Mouse (Mus musculus): ENCODE measurements at regions not wholly inside any gene's neighbourhood (a gene's known extent, or its start where the extent isn't known, plus 50 kb on each side); places are given as distances from the start of the nearest gene placed in this dataset.

- intact Hi-C loops (cut with DNase I), result no loop called here
Measured at GRCm38 (mm10) chr1:76487481-76487880, 941.4 kb downstream of the Slc4a3 start.

- intact Hi-C loops (cut with DNase I), result no loop called here
Measured at GRCm38 (mm10) chr1:76489681-76490492, 943.8 kb downstream of the Slc4a3 start.

DNA sequence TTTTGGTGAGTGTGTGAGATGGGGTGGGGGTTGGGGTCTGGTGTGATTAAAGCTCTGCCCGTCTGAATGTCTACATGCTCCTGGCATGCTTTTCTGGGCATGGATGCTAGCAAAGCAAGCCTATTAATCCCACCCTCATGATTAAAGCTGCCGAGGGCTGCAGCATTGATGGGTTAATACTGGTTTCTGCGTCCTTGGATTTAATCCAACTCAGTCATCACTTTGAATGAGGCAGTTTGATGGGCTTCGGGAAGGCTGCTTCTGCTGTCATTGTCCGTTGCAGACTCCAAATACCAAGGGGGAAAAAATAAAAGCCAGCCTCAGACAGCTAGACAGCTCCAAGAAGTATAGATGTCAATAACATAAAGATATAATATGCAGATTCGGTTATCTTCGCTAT, 944.7 kb downstream of the Slc4a3 start:
- intact Hi-C loops (cut with DNase I), result no loop called here

GRCm38 (mm10) chr1:76491187-76491586, 945.1 kb downstream of the Slc4a3 start:
- intact Hi-C loops (cut with DNase I), result no loop called here

GRCm38 (mm10) chr1:76505150-76505549, 959.1 kb downstream of the Slc4a3 start:
- intact Hi-C loops (cut with DNase I), result no loop called here

DNA sequence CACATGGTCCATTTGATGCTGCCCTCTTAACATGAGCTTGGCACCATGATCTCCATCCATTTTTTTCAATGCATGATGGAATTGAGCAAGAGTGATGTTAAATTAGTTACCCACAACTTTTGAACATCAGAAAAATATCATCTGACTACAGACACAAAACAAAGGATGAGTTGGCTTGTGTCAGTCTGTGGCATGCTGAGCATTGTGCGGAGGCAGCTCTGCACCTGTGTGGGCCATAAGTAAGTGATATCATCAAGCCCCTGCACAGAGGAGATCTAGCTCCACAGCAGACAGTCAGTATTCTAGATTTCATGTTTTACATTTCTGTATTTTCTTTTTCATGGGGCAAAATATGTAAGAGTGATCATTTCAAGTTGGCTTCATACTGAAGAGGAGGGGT, 962.8 kb downstream of the Slc4a3 start:
- intact Hi-C loops (cut with DNase I), result no loop called here

DNA sequence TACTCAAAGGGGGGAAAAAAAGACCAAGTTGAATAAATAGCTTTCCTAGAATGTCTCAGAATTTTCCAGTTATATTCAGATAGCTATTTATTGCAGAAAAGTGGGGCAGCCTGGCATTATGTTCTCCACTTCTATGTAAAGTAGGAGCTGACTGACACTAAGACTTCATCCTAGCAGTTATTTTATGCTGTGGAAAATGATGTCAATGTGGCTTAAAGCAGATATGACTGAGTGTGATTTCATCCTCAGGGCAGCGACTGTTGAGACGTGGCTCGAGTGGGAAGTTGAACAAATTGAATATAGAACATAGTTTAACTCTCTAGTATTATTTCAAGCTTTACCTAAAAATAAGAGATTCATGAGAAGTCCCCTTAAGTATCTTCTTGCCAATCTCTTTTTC, 963.4 kb downstream of the Slc4a3 start:
- intact Hi-C loops (cut with DNase I), result no loop called here

GRCm38 (mm10) chr1:76512156-76512555, 966.1 kb downstream of the Slc4a3 start:
- intact Hi-C loops (cut with DNase I), result no loop called here

- intact Hi-C loops (cut with DNase I), result no loop called here
Measured at GRCm38 (mm10) chr1:76513490-76513889, 967.4 kb downstream of the Slc4a3 start.

DNA sequence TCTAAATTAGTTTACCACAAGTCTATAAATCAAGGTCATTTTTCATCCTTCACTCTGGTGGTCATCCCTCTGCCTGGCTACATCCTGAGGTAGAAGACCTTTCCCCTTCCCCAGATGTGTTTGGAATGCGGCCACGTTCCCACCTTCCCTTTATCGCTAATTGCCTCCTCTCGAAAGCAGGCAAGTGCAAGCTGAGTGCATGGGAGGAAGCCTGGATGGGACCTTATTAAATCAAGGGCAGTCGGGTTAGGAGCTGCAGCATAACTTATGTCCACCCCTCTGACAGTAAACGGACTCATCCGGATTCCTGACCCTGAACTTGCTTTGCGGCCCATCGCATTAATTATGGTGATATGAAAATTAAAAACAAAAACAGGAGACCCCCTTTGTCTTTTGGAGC, 983.5 kb downstream of the Slc4a3 start:
- intact Hi-C loops (cut with DNase I), result no loop called here

- intact Hi-C loops (cut with DNase I), result no loop called here
Measured at GRCm38 (mm10) chr1:76530342-76530741, 984.3 kb downstream of the Slc4a3 start.

- intact Hi-C loops (cut with DNase I), result no loop called here
Measured at GRCm38 (mm10) chr1:76535522-76535956, 979.3 kb downstream of the Epha4 start.

GRCm38 (mm10) chr1:76540529-76540928, 974.4 kb downstream of the Epha4 start:
- intact Hi-C loops (cut with DNase I), result no loop called here

GRCm38 (mm10) chr1:76550876-76551275, 964.0 kb downstream of the Epha4 start:
- intact Hi-C loops (cut with DNase I), result no loop called here

DNA sequence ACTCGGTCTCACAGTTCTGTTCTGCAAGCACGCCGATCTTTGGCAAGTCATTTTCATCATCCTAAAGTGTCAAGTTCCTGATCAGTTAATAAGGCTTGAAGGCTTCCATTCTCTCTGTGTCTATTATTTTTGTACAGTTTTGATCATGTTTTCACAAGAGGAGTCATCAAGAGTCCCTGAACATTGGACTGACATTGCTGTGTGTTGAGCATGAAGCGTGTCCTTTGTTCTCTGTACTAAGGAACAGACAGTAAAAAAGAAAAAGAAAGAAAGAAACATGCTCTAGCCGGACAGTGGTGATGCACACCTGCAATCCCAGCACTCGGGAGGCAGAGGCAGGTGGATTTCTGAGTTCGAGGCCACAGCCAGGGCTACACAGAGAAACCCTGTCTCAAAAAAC, 955.4 kb downstream of the Epha4 start:
- intact Hi-C loops (cut with DNase I), result no loop called here

- intact Hi-C loops (cut with DNase I), result no loop called here
Measured at GRCm38 (mm10) chr1:76575487-76575886, 939.4 kb downstream of the Epha4 start.

DNA sequence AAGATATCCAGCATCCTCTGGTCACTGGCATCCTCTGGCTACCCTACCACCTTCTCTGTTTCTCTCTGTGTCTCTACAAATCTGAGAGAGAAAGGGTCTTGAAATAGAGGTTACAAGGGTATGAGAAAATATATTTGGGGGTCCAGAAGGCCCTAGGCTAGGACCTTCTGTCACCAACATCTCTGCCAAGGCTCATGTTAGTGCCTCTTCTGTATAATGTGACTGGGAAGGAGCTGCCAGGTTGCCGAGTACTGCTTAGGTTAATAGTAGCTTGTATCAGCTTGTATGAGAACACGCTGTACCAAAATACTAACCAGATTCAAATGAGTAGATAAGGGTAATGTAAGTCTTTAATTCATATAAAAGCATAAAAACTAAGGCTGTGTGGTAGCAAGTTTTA, 929.0 kb downstream of the Epha4 start:
- intact Hi-C loops (cut with DNase I), result no loop called here

GRCm38 (mm10) chr1:76625831-76626230, 889.1 kb downstream of the Epha4 start:
- intact Hi-C loops (cut with DNase I), result no loop called here

- intact Hi-C loops (cut with DNase I), result no loop called here
Measured at GRCm38 (mm10) chr1:76629861-76630260, 885.0 kb downstream of the Epha4 start.

- intact Hi-C loops (cut with DNase I), result no loop called here
Measured at GRCm38 (mm10) chr1:76634071-76634470, 880.8 kb downstream of the Epha4 start.

DNA sequence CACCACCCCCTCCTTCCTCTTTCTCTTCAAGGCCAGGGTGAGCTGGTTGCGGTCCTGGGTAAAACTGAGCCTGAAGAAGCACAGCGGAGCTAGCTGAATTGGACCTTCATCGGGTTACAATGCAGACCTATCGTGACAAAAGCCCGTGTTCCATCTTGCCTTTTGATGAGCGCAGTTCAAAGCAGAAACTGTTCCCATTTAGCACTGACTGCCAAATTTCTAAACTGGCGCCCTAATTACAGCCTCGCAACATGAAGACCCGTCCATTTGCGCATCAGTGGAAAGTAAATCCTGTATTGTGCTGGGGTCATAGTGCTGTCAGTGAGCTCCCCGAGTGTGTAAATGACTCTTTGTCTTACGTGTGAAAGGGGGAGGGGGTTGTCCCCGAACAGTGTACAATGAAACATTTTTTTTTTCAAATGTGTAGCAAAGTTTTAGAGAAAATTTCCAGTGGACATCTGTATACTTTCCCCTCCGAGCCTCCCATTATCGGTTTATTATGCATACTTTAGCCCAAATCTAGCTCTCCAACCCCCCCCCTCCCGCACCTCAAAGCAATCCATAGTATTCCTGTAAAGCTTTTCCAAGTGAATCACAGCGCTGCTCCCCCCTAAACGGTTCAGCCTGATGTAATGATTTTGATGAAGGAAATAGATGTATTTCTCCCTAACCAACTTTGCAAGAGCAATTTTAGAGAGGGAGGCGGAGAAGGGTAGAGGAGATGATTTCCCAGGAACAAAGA, 877.4 kb downstream of the Epha4 start:
- intact Hi-C loops (cut with DNase I), result no loop called here

GRCm38 (mm10) chr1:76638010-76638400, 876.9 kb downstream of the Epha4 start:
- intact Hi-C loops (cut with DNase I), result no loop called here
